Mouse (Mus musculus): ENCODE results near the gene Fbxw7. TPM values are rescaled to one million over a fixed set of nuclear protein-coding genes. Genes with fewer than 3 reads are reported as not detected.
A peak's percentile ranks its signal among the peaks of the same experiment; 100 is the strongest.

Fbxw7 gene
- total and polyA plus RNA-seq, 3 experiments = 28.5 to 31.3 (median 29.8) TPM

DNA sequence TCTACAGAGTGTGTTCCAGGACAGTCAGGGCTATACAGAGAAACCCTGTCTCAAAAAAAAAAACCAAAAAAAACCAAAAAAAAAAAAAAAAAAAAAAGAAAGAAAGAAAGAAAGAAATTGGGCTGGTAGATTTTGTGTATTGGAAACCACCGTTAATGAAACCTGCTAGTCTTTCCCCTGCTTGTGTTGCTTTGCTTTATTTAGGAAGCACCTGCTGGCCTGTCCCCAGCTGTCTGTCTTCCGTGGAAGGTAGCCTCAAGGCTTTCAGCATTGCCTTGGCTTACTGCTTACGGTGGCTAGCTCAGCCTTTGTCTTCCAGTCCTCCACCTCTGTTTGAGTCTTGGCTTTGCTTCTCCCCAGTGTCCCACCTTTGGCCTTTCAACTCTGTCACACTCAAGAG, 11.9 kb downstream of the Fbxw7 start (continued):
- TF ChIP-seq E2F4 (IDR thresholded peaks at IDR 0.05; ENCODE audit: insufficient replicate concordance, low read depth, low read length) = no peak
- no peak for TF ChIP-seq RAD21 (IDR thresholded peaks at IDR 0.05; ENCODE audit: low read depth, low read length)
- TF ChIP-seq MXI1 (IDR thresholded peaks at IDR 0.05; ENCODE audit: low read depth, low read length) = no peak
- no peak for TF ChIP-seq PAX5 (IDR thresholded peaks at IDR 0.05; ENCODE audit: low read length)
- TF ChIP-seq CHD2 (IDR thresholded peaks at IDR 0.05; ENCODE audit: low read length) = no peak
- peak; percentile 76 for TF ChIP-seq TBP (conservative IDR thresholded peaks at IDR 0.05; ENCODE audit: low read depth, low read length)
- no peak; the same call in 1 of the 2 replicates for TF ChIP-seq CHD1 (IDR thresholded peaks at IDR 0.05; ENCODE audit: low read depth, low read length)
- TF ChIP-seq EP300 (IDR thresholded peaks at IDR 0.05; ENCODE audit: low read length) = peak; percentile 78
- TF ChIP-seq RCOR1 (conservative IDR thresholded peaks at IDR 0.05; ENCODE audit: low read depth, low read length) = no peak
- TF ChIP-seq ZC3H11A (IDR thresholded peaks at IDR 0.05; ENCODE audit: low read depth, low read length) = no peak
- TF ChIP-seq USF2 (conservative IDR thresholded peaks at IDR 0.05; ENCODE audit: low read depth, low read length) = no peak
- TF ChIP-seq MEF2A (IDR thresholded peaks at IDR 0.05; ENCODE audit: borderline replicate concordance, low read depth, low read length) = peak; percentile 72; the same call in 1 of the 2 replicates
- no peak for TF ChIP-seq CTCF (conservative IDR thresholded peaks at IDR 0.05 in 1 of 2, IDR thresholded peaks at IDR 0.05 in 1 of 2; ENCODE audit: low read depth in 2 of 2, low read length in 2 of 2)
- peak; percentile 94 for TF ChIP-seq TCF12 (IDR thresholded peaks at IDR 0.05; ENCODE audit: low read depth, low read length)
- TF ChIP-seq SIN3A (IDR thresholded peaks at IDR 0.05; ENCODE audit: low read length) = peak; percentile 26; the same call in 1 of the 2 replicates
- no peak for TF ChIP-seq NELFE (IDR thresholded peaks at IDR 0.05; ENCODE audit: low read depth, low read length)
- no peak for TF ChIP-seq ELF1 (IDR thresholded peaks at IDR 0.05; ENCODE audit: low read depth, low read length)
- no peak for TF ChIP-seq MAZ (IDR thresholded peaks at IDR 0.05; ENCODE audit: low read depth, low read length)
- no peak for TF ChIP-seq HCFC1 (IDR thresholded peaks at IDR 0.05; ENCODE audit: low read depth, low read length)
- TF ChIP-seq USF1 (IDR thresholded peaks at IDR 0.05; ENCODE audit: low read depth, low read length) = no peak

DNA sequence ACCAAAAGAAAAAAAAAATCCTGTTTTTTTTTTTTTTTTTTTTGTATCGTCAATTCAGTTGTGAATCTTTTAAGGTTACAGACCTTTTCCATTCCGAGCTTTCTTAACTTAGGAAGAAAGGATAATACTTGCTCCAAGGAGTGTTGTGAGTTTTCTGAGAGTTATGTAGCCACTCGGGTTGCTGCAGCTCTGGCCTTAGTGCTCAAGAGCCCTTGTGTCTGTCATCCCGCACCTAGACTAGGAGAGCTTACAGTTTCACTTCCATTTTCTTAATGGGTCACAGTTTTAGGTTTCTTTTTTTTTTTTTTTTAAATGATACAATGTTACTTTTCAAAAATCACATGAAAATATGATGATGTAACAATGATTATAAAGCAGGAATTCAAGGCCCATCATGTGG, 12.5 kb downstream of the Fbxw7 start:
- in situ Hi-C loops (cut with MboI; ENCODE audit: low pct_ligation_motif_present, low pct_unique_long_range_greater_than_20kb, low sequenced_read_pairs) (no loop called here), dilution Hi-C loops (cut with MboI; ENCODE audit: extremely low pct_ligation_motif_present, extremely low pct_unique_long_range_greater_than_20kb, low sequenced_read_pairs) (no loop called here)
- Histone ChIP-seq H3K79me2 (replicated peaks; ENCODE audit: control insufficient read depth, extremely low read depth, insufficient read depth, poor library complexity, severe bottlenecking) (peaks cover 55% of the 10 kb centered on the region), H3K4me1 (ENCODE audit: control insufficient read depth in 1 of 2, insufficient read depth in 2 of 2) (peaks cover 6 to 79% of the 10 kb centered on the region in 2 experiments; a peak in 3 of 4 replicates), H3K36me3 (replicated peaks in 1 of 2; ENCODE audit: control insufficient read depth in 1 of 2, insufficient read depth in 1 of 2, low read length in 1 of 2) (peaks cover 3 to 26% of the 10 kb centered on the region in 2 experiments), H3K4me2 (ENCODE audit: insufficient read depth, low read depth, poor library complexity, severe bottlenecking) (peak overlapping the region; percentile 82), H3K27ac (ENCODE audit: insufficient read depth, low read depth) (peak overlapping the region; percentile 73), H3K4me3 (replicated peaks in 1 of 3; ENCODE audit: low read depth in 2 of 3, low read length in 2 of 3, poor library complexity in 1 of 3) (peak overlapping the region in 1 of 3 experiments; percentile 29), H3K9me3 (replicated peaks; ENCODE audit: low read length) (no peaks in the 10 kb centered on the region), H3K27me3 (replicated peaks) (no peaks in the 10 kb centered on the region), H3K9ac (ENCODE audit: insufficient read depth, low read depth) (peak overlapping the region; percentile 80; the same call in 1 of the 2 replicates)
- peak; percentile 68 for DNase-seq (ENCODE audit: extremely low read depth)
- TF ChIP-seq SIN3A (IDR thresholded peaks at IDR 0.05; ENCODE audit: low read length) = no peak
- peak; percentile 97 for TF ChIP-seq ZNF384 (IDR thresholded peaks at IDR 0.05; ENCODE audit: low read depth, low read length)
- TF ChIP-seq EP300 (IDR thresholded peaks at IDR 0.05; ENCODE audit: low read length) = peak; percentile 94
- no peak for TF ChIP-seq SMC3 (IDR thresholded peaks at IDR 0.05; ENCODE audit: low read depth, low read length)
- no peak for TF ChIP-seq ZMIZ1 (IDR thresholded peaks at IDR 0.05; ENCODE audit: low read depth, low read length)
- TF ChIP-seq MXI1 (IDR thresholded peaks at IDR 0.05; ENCODE audit: low read depth, low read length) = no peak
- TF ChIP-seq BHLHE40 (IDR thresholded peaks at IDR 0.05; ENCODE audit: low read depth, low read length) = peak; percentile 35; the same call in 1 of the 2 replicates
- TF ChIP-seq ZC3H11A (IDR thresholded peaks at IDR 0.05; ENCODE audit: low read depth, low read length) = no peak
- TF ChIP-seq MAX (IDR thresholded peaks at IDR 0.05; ENCODE audit: low read length) = 0 out of 2 replicates have a peak, but pooled peaks have one; percentile 28
- TF ChIP-seq JUND (conservative IDR thresholded peaks at IDR 0.05; ENCODE audit: low read depth, low read length) = peak; percentile 44; the same call in 1 of the 2 replicates
- peak; percentile 63; the same call in 1 of the 2 replicates for TF ChIP-seq RCOR1 (conservative IDR thresholded peaks at IDR 0.05; ENCODE audit: low read depth, low read length)
- TF ChIP-seq IRF4 (IDR thresholded peaks at IDR 0.05; ENCODE audit: low read depth, low read length) = peak; percentile 96
- no peak; the same call in 1 of the 2 replicates for TF ChIP-seq CHD2 (IDR thresholded peaks at IDR 0.05; ENCODE audit: low read length)
- no peak for TF ChIP-seq MAZ (IDR thresholded peaks at IDR 0.05; ENCODE audit: low read depth, low read length)
- peak; percentile 61; the same call in 1 of the 2 replicates for TF ChIP-seq TBP (conservative IDR thresholded peaks at IDR 0.05; ENCODE audit: low read depth, low read length)
- peak; percentile 58 for TF ChIP-seq TCF12 (IDR thresholded peaks at IDR 0.05; ENCODE audit: low read depth, low read length)
- TF ChIP-seq UBTF (IDR thresholded peaks at IDR 0.05; ENCODE audit: low read depth, low read length) = no peak
- TF ChIP-seq MEF2A (IDR thresholded peaks at IDR 0.05; ENCODE audit: borderline replicate concordance, low read depth, low read length) = peak; percentile 62
- TF ChIP-seq ETS1 (conservative IDR thresholded peaks at IDR 0.05; ENCODE audit: low read depth, low read length) = peak; percentile 63

Measured in CH12.LX (cell line).